Mouse (Mus musculus) G1E (cell line): ENCODE results near the gene Spata45.

ENCODE experiments used
- CTCF ChIP-seq: IDR thresholded peaks from 2 replicates; pipeline ENCODE4 v1.5.1; 2012; ENCODE audit warnings: low read depth, low read length, inconsistent platforms, mixed read lengths
- GATA1 ChIP-seq: IDR thresholded peaks from 2 replicates; pipeline ENCODE4 v1.6.1; 2012; ENCODE audit warnings: borderline replicate concordance, low read length, inconsistent platforms, mixed read lengths
- GATA2 ChIP-seq: IDR thresholded peaks from 2 replicates; pipeline ENCODE4 v1.6.1; 2012; ENCODE audit warnings: low read depth, low read length, inconsistent platforms, borderline replicate concordance
- POLR2AphosphoS5 ChIP-seq: IDR thresholded peaks from 2 replicates; pipeline ENCODE4 v1.6.1; 2012; ENCODE audit warnings: low read depth, low read length, inconsistent platforms; ENCODE audit not compliant: insufficient replicate concordance
- TAL1 ChIP-seq: conservative IDR thresholded peaks from 2 replicates; pipeline ENCODE4 v1.6.1; 2012; ENCODE audit warnings: low read depth, low read length, inconsistent platforms, mixed read lengths

- no peak for TF ChIP-seq TAL1
- TF ChIP-seq CTCF, result no peak
- TF ChIP-seq GATA1, result no peak
- TF ChIP-seq POLR2AphosphoS5, result no peak
- TF ChIP-seq GATA2, result no peak
These were observed 16.1 kb upstream of the Spata45 start for GRCm38 (mm10) chr1:191020217-191020924.
